Mouse (Mus musculus) stomach, embryonic 14.5 days (tissue): ENCODE measurements at regions not wholly inside any gene's neighbourhood (a gene's known extent, or its start where the extent isn't known, plus 50 kb on each side); places are given as distances from the start of the nearest gene placed in this dataset.

Experiments used
- ATAC-seq: fragments of 200-750 bp; cut with Nextera tagmentation; 2 replicates; pipeline ENCODE4 v1.8.0; 2017; ENCODE audit warnings: low read depth, moderate TSS enrichment; ENCODE audit not compliant: insufficient number of reproducible peaks, insufficient read depth, low FRiP score
- H3K27ac ChIP-seq: fragments of 300-500 bp; sonication (generic); 2 replicates; pipeline ENCODE4 v1.5.1; 2014; ENCODE audit warnings: mild to moderate bottlenecking, low read length, moderate library complexity, mixed read lengths
- H3K27me3 ChIP-seq: fragments of 300-500 bp; sonication (generic); 2 replicates; pipeline ENCODE4 v1.6.1; 2014; ENCODE audit warnings: low read length, control low read depth, mixed read lengths; ENCODE audit not compliant: control insufficient read depth, insufficient read depth
- H3K36me3 ChIP-seq: fragments of 300-500 bp; sonication (generic); 2 replicates; pipeline ENCODE4 v1.6.1; 2014; ENCODE audit warnings: mild to moderate bottlenecking, control low read depth, low read length, moderate library complexity, mixed read lengths; ENCODE audit not compliant: control insufficient read depth, insufficient read depth
- H3K4me1 ChIP-seq: fragments of 300-500 bp; sonication (generic); 2 replicates; pipeline ENCODE4 v1.6.1; 2014; ENCODE audit warnings: low read length, control low read depth, mixed read lengths; ENCODE audit not compliant: control insufficient read depth, insufficient read depth
- H3K4me2 ChIP-seq: fragments of 300-500 bp; sonication (generic); replicated peaks from 2 replicates; pipeline ENCODE4 v1.6.1; 2014; ENCODE audit warnings: low read depth, low read length, control low read depth
- H3K4me3 ChIP-seq: fragments of 300-500 bp; sonication (generic); 2 replicates; pipeline ENCODE4 v1.5.1; 2014; ENCODE audit warnings: low read depth, low read length, control low read depth
- H3K9ac ChIP-seq: fragments of 300-500 bp; sonication (generic); replicated peaks from 2 replicates; pipeline ENCODE4 v1.6.1; 2014; ENCODE audit warnings: low read depth, mild to moderate bottlenecking, control low read depth, low read length, moderate library complexity, mixed read lengths
- H3K9me3 ChIP-seq: fragments of 300-500 bp; sonication (generic); 2 replicates; pipeline ENCODE4 v1.6.1; 2016; ENCODE audit warnings: low read depth, low read length, control low read depth; ENCODE audit not compliant: control insufficient read depth
- WGBS: fragments of 180-500 bp; shearing (Covaris S2); extraction: QIAGEN DNeasy Blood & Tissue Kit; methylation state at CpG from one replicate; pipeline ENCODE4 v1.1.7; 2014; 5-methylcytosine and 5-hydroxymethylcytosine counted together

DNA sequence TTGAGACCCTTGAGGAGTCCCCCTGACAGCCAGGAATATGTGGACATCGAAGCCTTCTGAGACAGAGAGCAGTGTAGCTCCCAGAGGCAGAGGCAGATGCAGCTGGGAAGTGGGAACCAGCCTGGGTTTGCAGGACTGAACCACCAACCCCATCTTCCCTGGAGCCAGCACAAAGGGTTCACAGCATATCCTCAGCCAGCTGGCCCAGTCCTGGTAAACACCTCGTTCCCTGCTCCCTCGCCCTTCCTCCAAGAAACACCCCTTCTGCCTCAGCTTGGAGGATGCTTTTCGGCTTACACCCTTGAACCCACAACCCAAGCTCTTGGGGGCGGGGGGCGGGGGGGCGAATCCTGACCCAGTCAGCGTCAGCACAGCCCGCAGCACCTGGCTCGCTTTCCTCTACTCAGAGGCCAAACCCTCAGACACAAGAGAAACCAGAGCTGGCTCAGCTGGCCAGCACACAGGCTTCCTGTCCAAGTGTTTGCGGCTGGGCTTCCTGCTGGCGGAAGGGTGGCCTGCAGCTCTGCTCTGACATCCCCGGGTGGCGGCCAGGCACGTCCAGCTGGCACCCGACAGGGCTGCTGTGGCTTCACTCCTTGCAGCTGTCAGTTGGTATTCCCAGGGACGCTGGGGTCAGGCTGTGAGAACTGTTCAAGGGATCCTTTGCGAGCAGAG is 82.6 kb downstream of the Cpn2 start:
- Histone ChIP-seq H3K9me3 (no peaks in the 10 kb centered on the region), H3K36me3 (no peaks in the 10 kb centered on the region), H3K4me2 (peak overlapping the region; percentile 2; the same call in 1 of the 2 replicates), H3K4me1 (peaks cover 38% of the 10 kb centered on the region), H3K27me3 (no peaks in the 10 kb centered on the region), H3K27ac (peak overlapping the region; percentile 78), H3K9ac (no peak overlapping the region), H3K4me3 (no peak overlapping the region)
- ATAC-seq: peak; percentile 63
- 12% methylated on average over 18 of the region's 18 CpGs for WGBS

DNA sequence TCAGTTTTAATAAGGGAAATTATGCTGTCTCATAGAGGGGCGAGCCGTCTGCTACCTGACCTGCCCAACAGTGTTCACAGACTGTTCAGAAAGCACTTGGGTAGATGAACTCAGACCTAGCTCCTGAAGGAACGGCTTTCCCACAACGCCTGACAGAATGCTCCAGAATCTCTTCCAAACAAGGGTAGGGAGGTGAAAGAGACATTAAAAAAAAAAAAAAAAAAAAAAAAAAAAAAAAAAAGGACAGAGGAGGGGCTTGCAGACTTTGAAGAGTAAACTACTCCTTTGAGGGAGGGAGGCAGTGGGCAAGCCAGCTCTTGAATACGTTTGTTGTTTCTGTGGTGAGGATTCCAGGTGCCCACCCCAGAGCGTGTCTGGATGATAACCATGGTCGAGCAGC is 81.6 kb downstream of the Cpn2 start:
- ATAC-seq: no peak
- Histone ChIP-seq H3K36me3 (no peaks in the 10 kb centered on the region), H3K4me3 (no peak overlapping the region), H3K9ac (no peak overlapping the region), H3K4me2 (no peak overlapping the region), H3K4me1 (peaks cover 38% of the 10 kb centered on the region), H3K27ac (peak overlapping the region; percentile 78; the same call in 1 of the 2 replicates), H3K27me3 (no peaks in the 10 kb centered on the region), H3K9me3 (no peaks in the 10 kb centered on the region)
- 56% methylated on average over 7 of the region's 7 CpGs for WGBS

DNA sequence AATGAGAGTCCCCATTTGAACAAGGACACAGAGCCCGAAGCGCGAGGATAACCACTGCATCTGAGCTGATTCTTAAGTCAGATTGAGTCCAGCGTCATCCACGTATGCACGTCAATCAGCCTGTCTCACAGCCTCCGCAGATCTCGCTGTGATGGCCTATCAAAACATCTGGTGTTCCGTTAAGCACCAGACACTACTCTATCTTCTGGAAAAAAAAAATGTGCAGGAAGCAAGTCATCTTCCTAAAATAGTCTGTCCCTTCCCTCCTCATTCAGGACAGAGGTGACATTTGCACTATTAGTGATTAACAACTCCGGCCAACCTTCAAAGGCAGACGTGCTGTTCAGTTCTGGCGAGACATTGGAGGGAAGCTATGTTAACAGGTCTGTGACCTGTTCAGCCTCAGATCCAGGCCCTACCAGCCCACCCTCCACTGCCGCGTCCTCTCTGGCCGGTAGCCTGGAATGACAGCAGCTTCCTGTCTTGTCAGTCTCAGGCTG is 81.0 kb downstream of the Cpn2 start:
- H3K9ac ChIP-seq: no peak overlapping the region
- H3K36me3 ChIP-seq: no peaks in the 10 kb centered on the region
- no peak for ATAC-seq
- peak overlapping the region; percentile 78; the same call in 1 of the 2 replicates for H3K27ac ChIP-seq
- H3K4me3 ChIP-seq: no peak overlapping the region
- H3K27me3 ChIP-seq: no peaks in the 10 kb centered on the region
- H3K4me1 ChIP-seq: peaks cover 38% of the 10 kb centered on the region
- H3K9me3 ChIP-seq: no peaks in the 10 kb centered on the region
- 66% methylated on average over 15 of the region's 15 CpGs for WGBS
- no peak overlapping the region for H3K4me2 ChIP-seq

DNA sequence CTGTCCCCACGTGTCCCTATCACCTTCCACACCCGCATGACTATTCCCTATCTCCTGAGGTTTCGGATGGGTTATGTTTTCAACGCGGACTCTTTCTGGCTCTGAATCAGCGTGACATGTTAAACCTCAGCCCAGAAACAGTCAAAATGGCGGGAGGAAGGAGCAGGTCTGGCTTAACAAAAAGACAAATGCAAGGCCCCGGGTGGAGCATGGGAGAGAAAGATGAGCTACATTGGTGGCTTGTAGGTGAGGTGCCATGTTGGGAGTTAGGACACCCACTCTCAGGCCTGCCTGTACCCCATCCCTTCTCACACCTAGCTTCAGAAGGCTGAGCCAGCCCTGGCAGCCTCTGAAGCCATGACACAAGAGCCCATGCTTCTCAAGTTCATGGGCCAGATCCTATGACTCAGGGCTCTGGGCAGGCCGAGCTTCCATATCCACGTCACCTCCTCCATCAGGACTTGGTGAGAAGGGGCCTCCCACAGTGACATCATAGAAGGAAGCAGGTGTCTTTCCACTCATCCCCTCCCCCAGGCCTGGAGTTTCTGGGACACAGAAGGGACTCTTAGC is 80.5 kb downstream of the Cpn2 start:
- no peak for ATAC-seq
- peaks cover 41% of the 10 kb centered on the region for H3K4me1 ChIP-seq
- H3K9me3 ChIP-seq: no peaks in the 10 kb centered on the region
- no peak overlapping the region for H3K9ac ChIP-seq
- H3K4me3 ChIP-seq: no peak overlapping the region
- H3K27me3 ChIP-seq: no peaks in the 10 kb centered on the region
- peak overlapping the region; percentile 82; the same call in 1 of the 2 replicates for H3K27ac ChIP-seq
- H3K36me3 ChIP-seq: no peaks in the 10 kb centered on the region
- no peak overlapping the region for H3K4me2 ChIP-seq
- 69% methylated on average over 10 of the region's 10 CpGs for WGBS

DNA sequence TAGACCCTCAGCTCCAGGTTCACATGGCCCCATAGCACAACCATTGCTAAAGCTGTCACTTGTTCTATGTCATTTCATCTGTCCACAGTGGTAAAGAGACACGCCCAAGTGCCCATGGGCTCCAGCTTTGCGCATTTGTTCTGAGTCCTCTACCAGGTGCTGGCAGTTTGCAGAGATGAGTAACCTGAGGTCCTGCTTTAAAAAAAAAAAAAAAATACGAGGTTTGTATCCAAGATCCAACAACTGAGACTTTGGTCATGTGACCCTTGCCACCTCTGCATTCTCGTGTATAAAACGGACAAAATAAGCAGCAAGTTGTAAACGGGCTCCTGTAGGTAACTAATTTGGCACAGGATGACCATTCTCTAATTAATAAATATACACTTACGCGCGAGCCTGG is 79.9 kb downstream of the Cpn2 start:
- Histone ChIP-seq H3K4me2 (peak overlapping the region; percentile 50), H3K27ac (peak overlapping the region; percentile 82), H3K4me3 (peak overlapping the region; percentile 15; the same call in 1 of the 2 replicates), H3K9me3 (no peaks in the 10 kb centered on the region), H3K9ac (no peak overlapping the region), H3K4me1 (peaks cover 42% of the 10 kb centered on the region), H3K36me3 (no peaks in the 10 kb centered on the region), H3K27me3 (no peaks in the 10 kb centered on the region)
- 51% methylated on average over 9 of the region's 9 CpGs for WGBS
- ATAC-seq: no peak

DNA sequence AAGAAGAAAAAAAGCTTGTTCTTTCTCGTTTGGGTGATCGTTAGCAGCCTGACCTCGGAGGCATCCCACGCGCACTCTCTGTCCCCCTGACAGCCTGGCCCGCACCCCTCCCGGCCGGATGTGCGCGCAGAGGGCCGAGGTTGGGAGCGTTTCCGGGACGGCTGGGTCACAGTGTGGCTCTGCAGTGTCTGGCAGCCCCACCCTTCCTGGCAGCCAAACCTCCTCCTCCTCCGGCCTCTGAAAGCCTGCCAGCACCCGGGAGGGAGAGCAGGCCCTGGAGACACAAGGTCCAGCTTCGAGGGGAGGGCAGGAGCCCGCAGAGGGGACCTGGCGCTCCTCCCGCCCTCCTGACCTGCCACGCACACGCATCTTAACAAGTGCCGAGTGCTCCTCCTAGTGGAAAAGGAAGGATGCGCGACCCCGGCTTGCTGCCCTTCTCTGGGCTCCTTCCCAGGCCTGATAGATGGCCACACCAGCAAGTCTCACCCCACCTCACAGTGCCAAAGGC is 79.3 kb downstream of the Cpn2 start:
- Histone ChIP-seq H3K27me3 (no peaks in the 10 kb centered on the region), H3K36me3 (no peaks in the 10 kb centered on the region), H3K4me1 (peaks cover 42% of the 10 kb centered on the region), H3K4me3 (peak overlapping the region; percentile 15), H3K9ac (peak overlapping the region; percentile 33; the same call in 1 of the 2 replicates), H3K9me3 (no peaks in the 10 kb centered on the region), H3K27ac (peak overlapping the region; percentile 82), H3K4me2 (peak overlapping the region; percentile 50)
- under 1% methylated on average over 23 of the region's 26 CpGs for WGBS
- ATAC-seq: peak; percentile 57; the same call in 1 of the 2 replicates

DNA sequence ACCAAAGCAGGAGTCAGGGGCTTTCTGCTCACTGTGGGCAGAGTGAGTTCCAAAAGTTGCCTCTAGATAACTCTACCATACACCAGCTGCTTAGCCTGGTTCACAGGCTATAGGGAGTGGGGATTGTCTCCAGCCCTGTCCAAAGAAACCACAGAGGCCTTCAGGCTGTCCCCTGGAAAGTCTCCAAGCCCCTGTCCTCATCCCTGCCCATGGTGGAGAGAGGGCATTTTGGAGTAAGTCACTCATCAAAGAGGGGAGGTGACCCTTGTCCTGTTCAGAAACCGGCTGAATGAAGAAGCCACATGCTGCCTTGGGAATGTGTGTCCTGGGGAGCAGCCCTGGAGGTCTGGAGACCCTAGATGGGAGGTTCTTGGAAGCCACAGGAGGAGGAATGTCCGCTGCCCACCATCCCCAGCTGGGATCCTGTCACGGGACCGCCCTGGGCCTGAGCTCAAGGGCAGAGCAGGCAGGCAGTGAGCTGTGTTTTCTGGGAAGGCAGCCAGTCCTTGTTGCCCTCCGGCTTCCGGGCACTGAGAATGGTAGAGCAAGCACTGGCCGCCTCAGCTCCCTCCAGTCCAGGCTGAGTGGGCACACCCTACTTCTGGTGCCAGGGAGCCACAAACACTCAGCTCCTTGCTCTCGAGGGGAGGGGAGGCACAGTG is 78.4 kb downstream of the Cpn2 start:
- no peaks in the 10 kb centered on the region for H3K27me3 ChIP-seq
- no peaks in the 10 kb centered on the region for H3K36me3 ChIP-seq
- 85% methylated on average over 8 of the region's 8 CpGs for WGBS
- H3K4me3 ChIP-seq: no peak overlapping the region
- H3K27ac ChIP-seq: peak overlapping the region; percentile 24; the same call in 1 of the 2 replicates
- H3K9ac ChIP-seq: no peak overlapping the region
- H3K9me3 ChIP-seq: no peaks in the 10 kb centered on the region
- no peak for ATAC-seq
- peaks cover 48% of the 10 kb centered on the region for H3K4me1 ChIP-seq
- H3K4me2 ChIP-seq: no peak overlapping the region

DNA sequence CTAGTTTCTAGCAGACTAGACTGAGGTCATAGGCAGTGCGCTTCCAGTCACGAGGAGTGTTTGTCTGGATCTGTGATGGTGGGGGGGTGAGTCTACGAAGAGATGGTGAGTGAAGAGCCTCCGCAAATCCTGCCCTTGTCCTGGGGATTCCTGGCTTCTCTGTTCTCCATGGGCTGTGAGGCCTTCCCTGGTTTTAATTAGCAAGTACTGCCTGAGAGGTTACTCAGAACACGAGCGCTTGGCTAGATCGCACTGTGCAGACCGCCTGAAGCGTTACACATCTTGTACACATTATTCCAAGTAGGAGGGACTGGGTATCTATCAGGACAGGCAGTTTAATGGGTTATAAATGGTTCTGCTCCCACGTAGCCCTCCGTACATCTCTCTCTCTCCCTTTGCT is 76.9 kb downstream of the Cpn2 start:
- no peaks in the 10 kb centered on the region for H3K36me3 ChIP-seq
- no peaks in the 10 kb centered on the region for H3K9me3 ChIP-seq
- H3K4me3 ChIP-seq: no peak overlapping the region
- H3K27me3 ChIP-seq: no peaks in the 10 kb centered on the region
- 69% methylated on average over 11 of the region's 11 CpGs for WGBS
- no peak for ATAC-seq
- no peak overlapping the region for H3K27ac ChIP-seq
- no peak overlapping the region for H3K4me2 ChIP-seq
- H3K9ac ChIP-seq: no peak overlapping the region
- H3K4me1 ChIP-seq: peaks cover 47% of the 10 kb centered on the region
